In genomic region chr4:65548561-65548960, GRCm38 (mm10) we compare ENCODE assay signal across 15 mouse cellular contexts. TPM values are rescaled to one million over a fixed set of nuclear protein-coding genes. Genes with fewer than 3 reads are reported as not detected.
A peak's percentile ranks its signal among the peaks of the same experiment; 100 is the strongest.
DNase-seq lines count a peak whose midpoint lies in the region; ATAC-seq and TF ChIP-seq lines count a peak whose summit lies in the region.
"Had no signal": no experiment of that assay in that cellular context is flagged by ENCODE, and none has a peak within 500 bp of the region (broad histone marks: within the 10 kb centered on the region; RNA-seq: fewer than 3 reads in every experiment).

No protein-coding gene starts in this region.

- H3K4me3 ChIP-seq in gastrocnemius, adult 2 months, result no peak overlapping the region
- no peak overlapping the region for H3K4me3 ChIP-seq in heart, postnatal 0 days (ENCODE audit: low read depth, low read length)
- H3K4me3 ChIP-seq: hindbrain, embryonic 10.5 days had no signal

- H3K9ac ChIP-seq in heart, postnatal 0 days (replicated peaks; ENCODE audit: low read depth, low read length), result no peak overlapping the region
- H3K9ac ChIP-seq: liver, embryonic 14.5 days had no signal

- H3K4me1 ChIP-seq in heart, postnatal 0 days (ENCODE audit: control insufficient read depth, insufficient read depth), result no peaks in the 10 kb centered on the region
- H3K4me1 ChIP-seq: hindbrain, embryonic 10.5 days had no signal

- no peak for TF ChIP-seq EP300 in heart, postnatal 0 days (IDR thresholded peaks at IDR 0.05; ENCODE audit: low read depth)

- no peak overlapping the region for H3K27ac ChIP-seq in gastrocnemius, adult 2 months
- no peak overlapping the region for H3K27ac ChIP-seq in heart, postnatal 0 days (ENCODE audit: low read depth)
- H3K27ac ChIP-seq: hindbrain, embryonic 10.5 days; liver, embryonic 14.5 days had no signal

- WGBS in heart, postnatal 0 days, result 35% methylated on average over 6 of the region's 6 CpGs

- peak; percentile 11 to 12 for DNase-seq in kidney, postnatal 4 days
- DNase-seq in kidney, adult 8-10 months, result no peak
- peak; percentile 63 for DNase-seq in gastrocnemius, adult 2 months
- peak; percentile 7 for DNase-seq in heart, postnatal 0 days (ENCODE audit: low spot score)
- DNase-seq in lung, postnatal 25 days (ENCODE audit: low spot score), result peak; percentile 30
- no peak for DNase-seq in cerebellum, postnatal 4 days (ENCODE audit: low spot score in 2 of 2)
- DNase-seq in right cerebral cortex, postnatal 14 days, result no peak
- DNase-seq: cerebellum, adult 9-11 months; right cerebral cortex, postnatal 25 days had no signal

- peak; percentile 27; the same call in 1 of the 2 replicates for ATAC-seq in heart, postnatal 0 days (ENCODE audit: insufficient read depth, low read depth)
- ATAC-seq in megakaryocyte-erythroid progenitor cell, adult 5-6 weeks (replicated peaks; ENCODE audit: low FRiP score, low TSS enrichment, poor library complexity, severe bottlenecking), result no peak
- ATAC-seq: intestine, postnatal 0 days; midbrain, embryonic 16.5 days had no signal

- H3K27me3 ChIP-seq in heart, postnatal 0 days (ENCODE audit: control insufficient read depth, insufficient read depth, low read length), result no peaks in the 10 kb centered on the region
- H3K27me3 ChIP-seq: CH12.LX had no signal

- H3K4me2 ChIP-seq in heart, postnatal 0 days (ENCODE audit: low read depth, low read length), result no peak overlapping the region

- no peaks in the 10 kb centered on the region for H3K9me3 ChIP-seq in heart, postnatal 0 days (replicated peaks; ENCODE audit: control insufficient read depth, low read length)
- H3K9me3 ChIP-seq: hindbrain, embryonic 10.5 days had no signal

- TF ChIP-seq CTCF in gastrocnemius, adult 2 months (IDR thresholded peaks at IDR 0.05), result no peak
- no peak for TF ChIP-seq CTCF in heart, postnatal 0 days (IDR thresholded peaks at IDR 0.05; ENCODE audit: low read depth)

- intact Hi-C loops in gastrocnemius, adult 2 months (cut with DNase I), result no loop called here

- H3K36me3 ChIP-seq in heart, postnatal 0 days (replicated peaks; ENCODE audit: control insufficient read depth, insufficient read depth, low read length), result no peaks in the 10 kb centered on the region
- H3K36me3 ChIP-seq: hindbrain, embryonic 10.5 days had no signal

RNA-seq across cellular contexts. Expression of gene Trim32, which starts 56.2 kb away (rescaled TPM):
- total RNA-seq in gastrocnemius, adult 2 months (2021), result 10 to 100 TPM; 10.7 to 11.0 TPM
- 29.0 and 40.0 TPM in 2 replicates for total RNA-seq in heart, postnatal 0 days (2014; rRNA removed; ENCODE audit: low replicate concordance)
- 15.0 and 16.2 TPM in 2 replicates for polyA plus RNA-seq in heart, postnatal 0 days (2015; fragmentation: Nextera tagmentation; extraction: Ambion mirVana)
- 4.9 and 5.4 TPM in 2 replicates for total RNA-seq in megakaryocyte-erythroid progenitor cell, adult 5-6 weeks (2014; fragmentation: Nextera tagmentation)
- 6.1 and 11.0 TPM in 2 replicates for total RNA-seq in megakaryocyte-erythroid progenitor cell, adult 5-6 weeks (2017)

Comparison
In these comparisons a context has a peak if more than half of its experiments do, and no peak if none do; other contexts are left out.
1. DNase-seq: peak in kidney, postnatal 4 days (2 of 2), gastrocnemius, adult 2 months (single experiment), heart, postnatal 0 days (single experiment) and lung, postnatal 25 days (single experiment); none in kidney, adult 8-10 months (0 of 2), cerebellum, postnatal 4 days (0 of 2) and right cerebral cortex, postnatal 14 days (single experiment).